Mouse (Mus musculus) CH12.LX (cell line): ENCODE data around the gene Rps5. TPM values are rescaled to one million over a fixed set of nuclear protein-coding genes. Genes with fewer than 3 reads are reported as not detected.

ENCODE experiments used
- DNase-seq: peaks from one replicate; pipeline ENCODE4 v3.0.0-alpha.2; 2013; ENCODE audit errors: extremely low read depth
- H3K27ac ChIP-seq: 2 replicates; pipeline ENCODE4 v1.5.1; 2012; ENCODE audit warnings: low read depth, mild to moderate bottlenecking, control low read depth, moderate library complexity; ENCODE audit not compliant: insufficient read depth
- H3K27me3 ChIP-seq: replicated peaks from 2 replicates; pipeline ENCODE3; 2012; ENCODE audit warnings: inconsistent platforms
- H3K36me3 ChIP-seq, 2 experiments: replicated peaks in 1 of 2; 2 replicates each; pipeline versions ENCODE3 to v1.6.1; 2012; ENCODE audit warnings: inconsistent platforms in 1 of 2, low read length in 1 of 2, mild to moderate bottlenecking in 1 of 2, mixed read lengths in 1 of 2, moderate library complexity in 1 of 2; ENCODE audit not compliant: control insufficient read depth in 1 of 2, insufficient read depth in 1 of 2
- H3K4me1 ChIP-seq, 2 experiments: 2 replicates each; pipeline ENCODE4 v1.6.1; 2012; ENCODE audit warnings: inconsistent platforms in 1 of 2, moderate library complexity in 1 of 2; ENCODE audit not compliant: insufficient read depth in 2 of 2, control insufficient read depth in 1 of 2
- H3K4me2 ChIP-seq: 2 replicates; pipeline ENCODE4 v1.6.1; 2012; ENCODE audit warnings: low read depth, mild to moderate bottlenecking, control low read depth; ENCODE audit not compliant: poor library complexity, insufficient read depth, severe bottlenecking
- H3K4me3 ChIP-seq, 3 experiments: fragments of 150-350 bp in 1 of 3; sonication (generic) in 1 of 3; replicated peaks in 1 of 3; 2 replicates each; pipeline versions ENCODE3 to v1.5.1; 2011 to 2012; ENCODE audit warnings: low read depth in 2 of 3, low read length in 2 of 3, mild to moderate bottlenecking in 2 of 3, moderate library complexity in 2 of 3, control low read depth in 1 of 3, improper control_type of control experiment in 1 of 3, inconsistent platforms in 1 of 3, mixed read lengths in 1 of 3; ENCODE audit not compliant: poor library complexity in 1 of 3
- H3K79me2 ChIP-seq: replicated peaks from 2 replicates; pipeline ENCODE4 v1.6.1; 2012; ENCODE audit warnings: mild to moderate bottlenecking, moderate library complexity; ENCODE audit not compliant: control insufficient read depth, poor library complexity, insufficient read depth, severe bottlenecking; ENCODE audit errors: extremely low read depth
- H3K9ac ChIP-seq: 2 replicates; pipeline ENCODE4 v1.6.1; 2012; ENCODE audit warnings: low read depth, mild to moderate bottlenecking, control low read depth, moderate library complexity; ENCODE audit not compliant: insufficient read depth
- H3K9me3 ChIP-seq: replicated peaks from 2 replicates; pipeline ENCODE3; 2012; ENCODE audit warnings: low read length, inconsistent platforms, mixed read lengths
- CHD1 ChIP-seq: IDR thresholded peaks from 2 replicates; pipeline ENCODE4 v1.6.1; 2012; ENCODE audit warnings: low read depth, low read length, improper control_type of control experiment, inconsistent platforms
- ETS1 ChIP-seq: conservative IDR thresholded peaks from 2 replicates; pipeline ENCODE4 v1.6.1; 2012; ENCODE audit warnings: low read depth, mild to moderate bottlenecking, inconsistent platforms, low read length, improper control_type of control experiment, moderate library complexity
- IRF4 ChIP-seq: IDR thresholded peaks from 2 replicates; pipeline ENCODE4 v1.6.1; 2014; ENCODE audit warnings: low read depth, mild to moderate bottlenecking, inconsistent platforms, low read length, improper control_type of control experiment
- KAT2A ChIP-seq: IDR thresholded peaks from 2 replicates; pipeline ENCODE4 v1.6.1; 2012; ENCODE audit warnings: low read length, improper control_type of control experiment, inconsistent platforms; ENCODE audit not compliant: insufficient replicate concordance
- MYC ChIP-seq: IDR thresholded peaks from 2 replicates; pipeline ENCODE4 v1.6.1; 2011; ENCODE audit warnings: low read depth, mild to moderate bottlenecking, improper control_type of control experiment, low read length
- NRF1 ChIP-seq: IDR thresholded peaks from 2 replicates; pipeline ENCODE4 v1.6.1; 2014; ENCODE audit warnings: low read depth, mild to moderate bottlenecking, inconsistent platforms, low read length, improper control_type of control experiment, moderate library complexity
- POLR2A ChIP-seq: IDR thresholded peaks from 2 replicates; pipeline ENCODE4 v1.6.1; 2011; ENCODE audit warnings: low read depth, mild to moderate bottlenecking, improper control_type of control experiment, low read length
- TBP ChIP-seq: conservative IDR thresholded peaks from 2 replicates; pipeline ENCODE4 v1.6.1; 2011; ENCODE audit warnings: low read depth, low read length, improper control_type of control experiment
- TCF12 ChIP-seq: IDR thresholded peaks from 2 replicates; pipeline ENCODE4 v1.6.1; 2014; ENCODE audit warnings: low read depth, mild to moderate bottlenecking, inconsistent platforms, low read length, improper control_type of control experiment
- UBTF ChIP-seq: IDR thresholded peaks from 2 replicates; pipeline ENCODE4 v1.6.1; 2012; ENCODE audit warnings: low read depth, mild to moderate bottlenecking, inconsistent platforms, low read length, improper control_type of control experiment, moderate library complexity
- USF1 ChIP-seq: IDR thresholded peaks from 2 replicates; pipeline ENCODE4 v1.6.1; 2014; ENCODE audit warnings: low read depth, mild to moderate bottlenecking, inconsistent platforms, low read length, improper control_type of control experiment
- ZC3H11A ChIP-seq: IDR thresholded peaks from 2 replicates; pipeline ENCODE4 v1.6.1; 2012; ENCODE audit warnings: low read depth, mild to moderate bottlenecking, inconsistent platforms, low read length, improper control_type of control experiment
- ZKSCAN1 ChIP-seq: IDR thresholded peaks from 2 replicates; pipeline ENCODE4 v1.6.1; 2012; ENCODE audit warnings: low read depth, inconsistent platforms, low read length, improper control_type of control experiment, borderline replicate concordance
- ZMIZ1 ChIP-seq: IDR thresholded peaks from 2 replicates; pipeline ENCODE4 v1.6.1; 2012; ENCODE audit warnings: low read depth, mild to moderate bottlenecking, inconsistent platforms, low read length, improper control_type of control experiment
- dilution Hi-C: fragments of 300-500 bp; cut with MboI; formaldehyde crosslinking; loops from 2 replicates; pipeline ENCODE4 v1.14.3; 2020; ENCODE audit warnings: low sequenced_read_pairs; ENCODE audit not compliant: extremely low pct_unique_long_range_greater_than_20kb, extremely low pct_ligation_motif_present
- in situ Hi-C: fragments of 300-500 bp; cut with MboI; formaldehyde crosslinking; loops from 3 replicates; pipeline ENCODE4 v1.14.3; 2019; ENCODE audit warnings: low sequenced_read_pairs, low pct_ligation_motif_present, low pct_unique_long_range_greater_than_20kb, mixed read lengths
- polyA plus RNA-seq: library from polyadenylated mRNA; unstranded; fragments of >175 nt; gene quantifications from 2 replicates; pipeline ENCODE4 v1.2.1, GENCODE M21; 2012; ENCODE audit warnings: low read depth; ENCODE audit not compliant: insufficient read length
- total RNA-seq, 2 experiments: library from RNA; depleted of rRNA; stranded (reverse); fragments of 300-350 nt in 1 of 2; fragments of >200 nt in 1 of 2; gene quantifications; 2 replicates each; pipeline ENCODE4 v1.2.3; 2012 to 2014

The Rps5 gene
- total and polyA plus RNA-seq, 3 experiments, result 2,088 to 4,293 (median 4,026) TPM

DNA sequence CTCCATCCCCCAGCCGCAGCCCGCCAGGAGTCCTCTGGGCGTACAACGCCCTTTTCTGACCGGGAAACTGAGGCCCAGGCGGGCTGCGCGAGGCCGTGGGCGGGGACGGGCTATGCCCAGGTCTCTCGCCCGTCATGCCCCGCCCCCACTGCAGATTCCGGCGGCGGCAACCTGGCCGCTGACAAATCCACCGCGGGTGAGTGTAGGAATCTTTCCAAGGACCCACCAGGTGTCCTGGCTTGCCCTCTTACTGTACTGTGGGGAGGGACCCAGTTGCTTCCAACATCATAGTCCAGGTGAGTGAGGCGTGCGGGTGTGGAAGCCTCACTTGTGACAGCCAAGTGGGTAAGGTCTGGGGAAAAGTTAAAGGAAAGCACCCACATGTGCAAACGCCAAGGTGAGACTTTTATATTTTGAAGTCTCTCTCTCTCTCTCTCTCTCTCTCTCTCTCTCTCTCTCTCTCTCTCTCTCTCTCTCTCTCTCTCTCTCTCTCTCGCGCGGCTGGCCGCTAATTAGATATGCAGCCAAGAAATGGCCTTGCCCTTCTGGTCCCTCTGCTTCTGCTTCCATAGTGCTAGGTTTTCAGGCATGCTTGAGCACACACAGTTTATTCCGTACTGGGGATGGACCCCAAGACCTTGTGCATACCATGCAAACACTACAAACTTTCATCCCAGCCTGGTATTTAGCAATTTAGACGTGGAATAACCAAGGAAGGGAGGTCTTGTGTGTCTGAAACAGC is 44.2 kb downstream of the Rps5 start:
- H3K27ac ChIP-seq, result peak overlapping the region; percentile 69
- peak overlapping the region; percentile 93 to 97 (median 94) for H3K4me3 ChIP-seq
- dilution Hi-C loops, result no loop called here
- TF ChIP-seq ZMIZ1 (no peak; the same call in 1 of the 2 replicates), UBTF (no peak), NRF1 (0 out of 2 replicates have a peak, but pooled peaks have one; percentile 28), POLR2A (no peak), CHD1 (peak; percentile 61; the same call in 1 of the 2 replicates), MYC (no peak), TCF12 (peak; percentile 20; the same call in 1 of the 2 replicates), KAT2A (no peak), TBP (0 out of 2 replicates have a peak, but pooled peaks have one; percentile 8), ZKSCAN1 (no peak), IRF4 (no peak), ETS1 (no peak), USF1 (no peak), ZC3H11A (no peak)
- TF ChIP-seq, all 38 proteins: peak for 4
- in situ Hi-C loops, result no loop called here
- Histone ChIP-seq H3K27me3 (no peaks in the 10 kb centered on the region), H3K9ac (peak overlapping the region; percentile 94), H3K79me2 (peaks cover 5% of the 10 kb centered on the region; the same call in 1 of the 2 replicates), H3K4me2 (peak overlapping the region; percentile 90), H3K4me1 (peaks cover 0 to 30% of the 10 kb centered on the region in 2 experiments; a peak in 2 of 4 replicates), H3K9me3 (no peaks in the 10 kb centered on the region), H3K36me3 (peaks cover 23 to 29% of the 10 kb centered on the region in 2 experiments)
- DNase-seq, result peak; percentile 43

DNA sequence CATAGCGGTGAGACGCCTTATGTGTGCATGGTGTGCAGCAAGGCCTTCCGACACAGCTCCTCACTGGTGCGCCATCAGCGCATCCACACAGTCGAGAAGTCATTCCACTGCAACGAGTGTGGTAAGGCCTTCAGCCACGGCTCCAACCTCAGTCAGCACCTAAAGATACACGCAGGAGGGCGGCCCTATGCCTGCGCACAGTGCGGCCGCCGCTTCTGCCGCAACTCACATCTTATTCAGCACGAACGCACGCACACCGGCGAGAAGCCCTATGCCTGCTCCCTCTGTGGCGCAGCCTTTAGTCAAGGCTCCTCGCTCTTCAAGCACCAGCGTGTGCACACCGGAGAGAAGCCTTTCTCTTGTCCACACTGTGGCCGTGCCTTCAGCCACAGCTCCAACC is 48.8 kb downstream of the Rps5 start:
- peaks cover 5% of the 10 kb centered on the region; the same call in 1 of the 2 replicates for H3K79me2 ChIP-seq
- no peak for DNase-seq
- H3K27ac ChIP-seq, result no peak overlapping the region
- TF ChIP-seq TBP (no peak), POLR2A (no peak), ZC3H11A (no peak)
- TF ChIP-seq, all 38 proteins: peak for 0
- dilution Hi-C loops, result no loop called here
- in situ Hi-C loops, result no loop called here
- peaks cover 33 to 54% of the 10 kb centered on the region in 2 experiments for H3K36me3 ChIP-seq
- H3K9me3 ChIP-seq, result no peaks in the 10 kb centered on the region
- H3K9ac ChIP-seq, result no peak overlapping the region
- no peaks in the 10 kb centered on the region for H3K27me3 ChIP-seq
- H3K4me2 ChIP-seq, result no peak overlapping the region
- peaks cover 0 to 13% of the 10 kb centered on the region in 2 experiments; a peak in 2 of 4 replicates for H3K4me1 ChIP-seq
- H3K4me3 ChIP-seq, result no peak overlapping the region

Other genes starting within 250 kb of the Rps5 start
- not detected in 2 replicates for gene Vmn2r55, start 237.3 kb upstream of the Rps5 start, total RNA-seq (2012; rRNA removed)
- gene Vmn2r55, start 237.3 kb upstream of the Rps5 start, total RNA-seq (2014; rRNA removed), result not detected in 2 replicates
- gene Vmn2r55, start 237.3 kb upstream of the Rps5 start, polyA plus RNA-seq, result not detected in 2 replicates
- not detected in 2 replicates for gene Vmn2r56, start 187.3 kb upstream of the Rps5 start, total RNA-seq (2012; rRNA removed)
- not detected in 2 replicates for gene Vmn2r56, start 187.3 kb upstream of the Rps5 start, total RNA-seq (2014; rRNA removed)
- not detected in 2 replicates for gene Vmn2r56, start 187.3 kb upstream of the Rps5 start, polyA plus RNA-seq
- 1.6 and 1.8 TPM in 2 replicates for gene Zscan18, start 118.7 kb upstream of the Rps5 start, total RNA-seq (2012; rRNA removed)
- 0.56 and 1.4 TPM in 2 replicates for gene Zscan18, start 118.7 kb upstream of the Rps5 start, total RNA-seq (2014; rRNA removed)
- gene Zscan18, start 118.7 kb upstream of the Rps5 start, polyA plus RNA-seq, result 1.3 and 1.6 TPM in 2 replicates
- 4.4 and 4.5 TPM in 2 replicates for gene Zfp329, start 103.4 kb upstream of the Rps5 start, total RNA-seq (2012; rRNA removed)
- 3.9 and 7.2 TPM in 2 replicates for gene Zfp329, start 103.4 kb upstream of the Rps5 start, total RNA-seq (2014; rRNA removed)
- 4.3 and 4.5 TPM in 2 replicates for gene Zfp329, start 103.4 kb upstream of the Rps5 start, polyA plus RNA-seq
- gene Zfp110, start 87.5 kb upstream of the Rps5 start, total RNA-seq (2012; rRNA removed), result 29.3 and 31.0 TPM in 2 replicates
- 26.6 and 31.5 TPM in 2 replicates for gene Zfp110, start 87.5 kb upstream of the Rps5 start, total RNA-seq (2014; rRNA removed)
- 14.8 and 16.2 TPM in 2 replicates for gene Zfp110, start 87.5 kb upstream of the Rps5 start, polyA plus RNA-seq
- 1.2 and 1.4 TPM in 2 replicates for gene Zfp128, start 41.1 kb upstream of the Rps5 start, total RNA-seq (2012; rRNA removed)
- gene Zfp128, start 41.1 kb upstream of the Rps5 start, total RNA-seq (2014; rRNA removed), result 0.96 and 1.2 TPM in 2 replicates
- 0.61 and 0.78 TPM in 2 replicates for gene Zfp128, start 41.1 kb upstream of the Rps5 start, polyA plus RNA-seq
- gene Zscan22, start 24.5 kb upstream of the Rps5 start, total RNA-seq (2012; rRNA removed), result 3.2 and 4.2 TPM in 2 replicates
- gene Zscan22, start 24.5 kb upstream of the Rps5 start, total RNA-seq (2014; rRNA removed), result 2.8 and 3.3 TPM in 2 replicates
- 7.6 and 8.9 TPM in 2 replicates for gene Zscan22, start 24.5 kb upstream of the Rps5 start, polyA plus RNA-seq
- gene Rnf225, start 5.1 kb downstream of the Rps5 start, total RNA-seq (2012; rRNA removed), result 1.1 and 1.3 TPM in 2 replicates
- 0.89 and 0.90 TPM in 2 replicates for gene Rnf225, start 5.1 kb downstream of the Rps5 start, total RNA-seq (2014; rRNA removed)
- gene Rnf225, start 5.1 kb downstream of the Rps5 start, polyA plus RNA-seq, result 3.4 and 4.0 TPM in 2 replicates
- 6.4 and 8.7 TPM in 2 replicates for gene Zfp324, start 43.5 kb downstream of the Rps5 start, total RNA-seq (2012; rRNA removed)
- gene Zfp324, start 43.5 kb downstream of the Rps5 start, total RNA-seq (2014; rRNA removed), result 6.3 and 7.3 TPM in 2 replicates
- 3.8 and 4.2 TPM in 2 replicates for gene Zfp324, start 43.5 kb downstream of the Rps5 start, polyA plus RNA-seq
- 7.5 and 7.8 TPM in 2 replicates for gene Zfp446, start 55.6 kb downstream of the Rps5 start, total RNA-seq (2012; rRNA removed)
- 11.9 and 12.8 TPM in 2 replicates for gene Zfp446, start 55.6 kb downstream of the Rps5 start, total RNA-seq (2014; rRNA removed)
- gene Zfp446, start 55.6 kb downstream of the Rps5 start, polyA plus RNA-seq, result 12.5 and 12.9 TPM in 2 replicates
- gene Slc27a5, start 75.9 kb downstream of the Rps5 start, total RNA-seq (2012; rRNA removed), result 0.04 TPM in 1 of 2 replicates, not detected in the other
- not detected in 2 replicates for gene Slc27a5, start 75.9 kb downstream of the Rps5 start, total RNA-seq (2014; rRNA removed)
- not detected in 2 replicates for gene Slc27a5, start 75.9 kb downstream of the Rps5 start, polyA plus RNA-seq
- gene Trim28, start 76.8 kb downstream of the Rps5 start, total RNA-seq (2012; rRNA removed), result 500 and 583 TPM in 2 replicates
- gene Trim28, start 76.8 kb downstream of the Rps5 start, total RNA-seq (2014; rRNA removed), result 495 and 516 TPM in 2 replicates
- gene Trim28, start 76.8 kb downstream of the Rps5 start, polyA plus RNA-seq, result 728 and 891 TPM in 2 replicates
- gene Zbtb45, start 87.7 kb downstream of the Rps5 start, total RNA-seq (2012; rRNA removed), result 9.5 and 12.1 TPM in 2 replicates
- gene Zbtb45, start 87.7 kb downstream of the Rps5 start, total RNA-seq (2014; rRNA removed), result 6.7 and 6.8 TPM in 2 replicates
- 16.7 and 17.1 TPM in 2 replicates for gene Zbtb45, start 87.7 kb downstream of the Rps5 start, polyA plus RNA-seq
- 110 and 115 TPM in 2 replicates for gene Chmp2a, start 112.5 kb downstream of the Rps5 start, total RNA-seq (2012; rRNA removed)
- gene Chmp2a, start 112.5 kb downstream of the Rps5 start, total RNA-seq (2014; rRNA removed), result 131 and 141 TPM in 2 replicates
- gene Chmp2a, start 112.5 kb downstream of the Rps5 start, polyA plus RNA-seq, result 134 and 148 TPM in 2 replicates
- gene Ube2m, start 116.0 kb downstream of the Rps5 start, total RNA-seq (2012; rRNA removed), result 134 and 156 TPM in 2 replicates
- 227 and 244 TPM in 2 replicates for gene Ube2m, start 116.0 kb downstream of the Rps5 start, total RNA-seq (2014; rRNA removed)
- 215 and 272 TPM in 2 replicates for gene Ube2m, start 116.0 kb downstream of the Rps5 start, polyA plus RNA-seq
- 0.46 and 0.55 TPM in 2 replicates for gene Mzf1, start 132.5 kb downstream of the Rps5 start, total RNA-seq (2012; rRNA removed)
- gene Mzf1, start 132.5 kb downstream of the Rps5 start, total RNA-seq (2014; rRNA removed), result 0.31 and 0.34 TPM in 2 replicates
- gene Mzf1, start 132.5 kb downstream of the Rps5 start, polyA plus RNA-seq, result 0.50 and 0.68 TPM in 2 replicates
- not detected in 2 replicates for gene Vmn1r85, start 172.9 kb downstream of the Rps5 start, total RNA-seq (2012; rRNA removed)
- not detected in 2 replicates for gene Vmn1r85, start 172.9 kb downstream of the Rps5 start, total RNA-seq (2014; rRNA removed)
- not detected in 2 replicates for gene Vmn1r85, start 172.9 kb downstream of the Rps5 start, polyA plus RNA-seq
- not detected in 2 replicates for gene Vmn1r86, start 197.6 kb downstream of the Rps5 start, total RNA-seq (2012; rRNA removed)
- not detected in 2 replicates for gene Vmn1r86, start 197.6 kb downstream of the Rps5 start, total RNA-seq (2014; rRNA removed)
- not detected in 2 replicates for gene Vmn1r86, start 197.6 kb downstream of the Rps5 start, polyA plus RNA-seq
- not detected in 2 replicates for gene Vmn1r87, start 217.9 kb downstream of the Rps5 start, total RNA-seq (2012; rRNA removed)
- not detected in 2 replicates for gene Vmn1r87, start 217.9 kb downstream of the Rps5 start, total RNA-seq (2014; rRNA removed)
- gene Vmn1r87, start 217.9 kb downstream of the Rps5 start, polyA plus RNA-seq, result not detected in 2 replicates
- gene Vmn1r88, start 237.3 kb downstream of the Rps5 start, total RNA-seq (2012; rRNA removed), result 0.29 and 0.34 TPM in 2 replicates
- 0.03 TPM in 1 of 2 replicates, not detected in the other for gene Vmn1r88, start 237.3 kb downstream of the Rps5 start, total RNA-seq (2014; rRNA removed)
- 0.07 and 0.10 TPM in 2 replicates for gene Vmn1r88, start 237.3 kb downstream of the Rps5 start, polyA plus RNA-seq